Mouse (Mus musculus): ENCODE data around the gene Vmn1r84. TPM values are rescaled to one million over a fixed set of nuclear protein-coding genes. Genes with fewer than 3 reads are reported as not detected.

Vmn1r84 gene
- total RNA-seq (2015; ENCODE audit: low replicate concordance) (not detected in 2 replicates), total RNA-seq (2017; ENCODE audit: low replicate concordance) (not detected in 2 replicates)

GRCm38 (mm10) chr7:12369173-12369572 lies at the start of gene Vmn1r84:
Gene Vmn1r84 (minus strand): TSS chr7:12369273.
- no peak for ATAC-seq (replicated peaks; ENCODE audit: low FRiP score, poor library complexity, severe bottlenecking)

GRCm38 (mm10) chr7:12329381-12329780 lies 39.7 kb downstream of the Vmn1r84 start, which contains the start of gene Vmn1r83:
Gene Vmn1r83 (minus strand): TSS chr7:12329481.
- no peak for ATAC-seq (replicated peaks; ENCODE audit: low FRiP score, poor library complexity, severe bottlenecking)

Other genes with a start within 250 kb of the Vmn1r84 start
- 0.21 TPM in 1 of 2 replicates, not detected in the other for gene Vmn1r78, start 219.0 kb downstream of the Vmn1r84 start, total RNA-seq (2015; ENCODE audit: low replicate concordance)
- not detected in 2 replicates for gene Vmn1r78, start 219.0 kb downstream of the Vmn1r84 start, total RNA-seq (2017; ENCODE audit: low replicate concordance)
- not detected in 2 replicates for gene Vmn1r79, start 198.0 kb downstream of the Vmn1r84 start, total RNA-seq (2015; ENCODE audit: low replicate concordance)
- gene Vmn1r79, start 198.0 kb downstream of the Vmn1r84 start, total RNA-seq (2017; ENCODE audit: low replicate concordance): not detected in 2 replicates
- not detected in 2 replicates for gene Vmn1r80, start 180.0 kb downstream of the Vmn1r84 start, total RNA-seq (2015; ENCODE audit: low replicate concordance)
- gene Vmn1r80, start 180.0 kb downstream of the Vmn1r84 start, total RNA-seq (2017; ENCODE audit: low replicate concordance): 0.28 TPM in 1 of 2 replicates, not detected in the other
- gene Vmn1r81, start 101.0 kb downstream of the Vmn1r84 start, total RNA-seq (2015; ENCODE audit: low replicate concordance): not detected in 2 replicates
- 0.14 and 0.17 TPM in 2 replicates for gene Vmn1r81, start 101.0 kb downstream of the Vmn1r84 start, total RNA-seq (2017; ENCODE audit: low replicate concordance)
- not detected in 2 replicates for gene Vmn1r82, start 68.8 kb downstream of the Vmn1r84 start, total RNA-seq (2015; ENCODE audit: low replicate concordance)
- gene Vmn1r82, start 68.8 kb downstream of the Vmn1r84 start, total RNA-seq (2017; ENCODE audit: low replicate concordance): not detected in 2 replicates
- not detected in 2 replicates for gene Vmn1r83, start 39.8 kb downstream of the Vmn1r84 start, total RNA-seq (2015; ENCODE audit: low replicate concordance)
- gene Vmn1r83, start 39.8 kb downstream of the Vmn1r84 start, total RNA-seq (2017; ENCODE audit: low replicate concordance): not detected in 2 replicates
- gene Zfp551, start 53.5 kb upstream of the Vmn1r84 start, total RNA-seq (2015; ENCODE audit: low replicate concordance): not detected in 2 replicates
- gene Zfp551, start 53.5 kb upstream of the Vmn1r84 start, total RNA-seq (2017; ENCODE audit: low replicate concordance): not detected in 2 replicates
- gene Zfp606, start 109.0 kb upstream of the Vmn1r84 start, total RNA-seq (2015; ENCODE audit: low replicate concordance): 0.19 and 4.4 TPM in 2 replicates
- gene Zfp606, start 109.0 kb upstream of the Vmn1r84 start, total RNA-seq (2017; ENCODE audit: low replicate concordance): 1.4 and 2.6 TPM in 2 replicates
- not detected in 2 replicates for gene 2900092C05Rik, start 143.2 kb upstream of the Vmn1r84 start, total RNA-seq (2015; ENCODE audit: low replicate concordance)
- gene 2900092C05Rik, start 143.2 kb upstream of the Vmn1r84 start, total RNA-seq (2017; ENCODE audit: low replicate concordance): not detected in 2 replicates
- gene Vmn2r53, start 239.5 kb upstream of the Vmn1r84 start, total RNA-seq (2015; ENCODE audit: low replicate concordance): not detected in 2 replicates
- gene Vmn2r53, start 239.5 kb upstream of the Vmn1r84 start, total RNA-seq (2017; ENCODE audit: low replicate concordance): 0.09 and 0.28 TPM in 2 replicates

All from erythroblast, adult 5-6 weeks (primary cell).